Mouse (Mus musculus): Measurements from ENCODE around the gene Rpl3l.

- TF ChIP-seq CTCF (IDR thresholded peaks at IDR 0.05 in 2 of 3, conservative IDR thresholded peaks at IDR 0.05 in 1 of 3; ENCODE audit: control insufficient read depth in 1 of 3, insufficient read depth in 1 of 3, low read depth in 2 of 3, low read length in 3 of 3, poor library complexity in 1 of 3, severe bottlenecking in 1 of 3), result no peak
- TF ChIP-seq KAT2A (conservative IDR thresholded peaks at IDR 0.05; ENCODE audit: low read depth, low read length), result no peak
Observed at GRCm38 (mm10) chr17:24752415-24753394, 25.1 kb downstream of the Rpl3l start, which contains the start of gene Hs3st6.

All from MEL (cell line).